In genomic region chr8:69749544-69750454, GRCm38 (mm10) we compare ENCODE assay signal across 1 mouse cellular context.
TF ChIP-seq lines count a peak whose summit lies in the region.

Gene Zfp963, minus strand, starts transcription at chr8:69749970.

TF ChIP-seq in MEL, 35 proteins besides CTCF, POLR2A, EP300 and RAD21 (continued from another document):
- TF ChIP-seq MEF2A (IDR thresholded peaks at IDR 0.05; ENCODE audit: extremely low read depth, insufficient replicate concordance, low read depth, low read length, poor library complexity, severe bottlenecking) (no peak), MAFK (IDR thresholded peaks at IDR 0.05; ENCODE audit: borderline replicate concordance, low read depth, low read length) (0 out of 2 replicates have a peak, but pooled peaks have one; percentile 47), GATA1 (IDR thresholded peaks at IDR 0.05; ENCODE audit: low read depth, low read length) (no peak), USF2 (IDR thresholded peaks at IDR 0.05; ENCODE audit: borderline replicate concordance in 1 of 2, insufficient read depth in 1 of 2, low read depth in 1 of 2, low read length in 2 of 2) (no peak)
